Mouse (Mus musculus): ENCODE measurements around the gene Drc1.
A peak's percentile ranks its signal among the peaks of the same experiment; 100 is the strongest.

Gene Drc1

GRCm38 (mm10) chr5:30285944-30286799 is 5.0 kb downstream of the Drc1 start:
- DNase-seq (ENCODE audit: low read depth, low spot score): no peak

DNA sequence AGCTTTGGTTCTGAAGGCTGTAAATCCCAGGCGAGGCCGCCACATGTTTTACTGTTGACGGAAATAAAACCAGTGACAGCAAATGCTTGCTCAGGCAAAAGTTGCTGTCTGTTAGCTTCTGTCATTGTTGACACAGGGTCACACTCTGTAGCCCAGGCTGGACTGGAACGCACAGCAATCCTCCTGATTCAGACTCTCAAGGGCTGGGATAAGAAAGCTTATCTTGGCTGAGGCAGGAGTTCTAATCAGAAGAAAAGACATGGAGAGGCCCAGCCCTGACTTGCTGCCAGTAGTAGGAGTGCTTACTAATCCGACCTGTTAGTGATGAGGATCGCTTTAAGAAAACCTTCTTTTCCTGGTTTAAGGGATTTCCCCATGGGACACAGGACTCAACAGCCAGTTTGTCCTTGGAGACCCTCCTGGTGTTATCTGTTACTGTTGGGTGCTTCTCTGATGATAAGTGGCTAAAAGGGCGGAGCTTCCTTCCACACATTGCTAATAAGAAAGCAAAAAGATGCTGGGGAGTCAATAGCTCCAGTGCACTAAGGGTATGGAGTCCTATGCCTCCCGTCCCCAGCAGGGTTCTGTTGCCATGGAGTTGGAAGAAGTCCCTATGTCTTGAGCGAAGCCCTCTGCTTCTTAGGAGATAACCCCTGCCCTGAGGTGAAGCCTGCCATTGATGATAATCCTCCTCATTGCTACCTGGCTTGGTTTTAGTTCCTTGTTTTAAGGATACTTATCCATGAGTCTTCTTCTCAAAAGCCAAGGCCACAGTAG is 6.1 kb downstream of the Drc1 start:
- DNase-seq (ENCODE audit: low read depth, low spot score): no peak

GRCm38 (mm10) chr5:30340815-30341214 is 59.6 kb downstream of the Drc1 start:
- no peak for DNase-seq (ENCODE audit: low read depth, low spot score)

DNA sequence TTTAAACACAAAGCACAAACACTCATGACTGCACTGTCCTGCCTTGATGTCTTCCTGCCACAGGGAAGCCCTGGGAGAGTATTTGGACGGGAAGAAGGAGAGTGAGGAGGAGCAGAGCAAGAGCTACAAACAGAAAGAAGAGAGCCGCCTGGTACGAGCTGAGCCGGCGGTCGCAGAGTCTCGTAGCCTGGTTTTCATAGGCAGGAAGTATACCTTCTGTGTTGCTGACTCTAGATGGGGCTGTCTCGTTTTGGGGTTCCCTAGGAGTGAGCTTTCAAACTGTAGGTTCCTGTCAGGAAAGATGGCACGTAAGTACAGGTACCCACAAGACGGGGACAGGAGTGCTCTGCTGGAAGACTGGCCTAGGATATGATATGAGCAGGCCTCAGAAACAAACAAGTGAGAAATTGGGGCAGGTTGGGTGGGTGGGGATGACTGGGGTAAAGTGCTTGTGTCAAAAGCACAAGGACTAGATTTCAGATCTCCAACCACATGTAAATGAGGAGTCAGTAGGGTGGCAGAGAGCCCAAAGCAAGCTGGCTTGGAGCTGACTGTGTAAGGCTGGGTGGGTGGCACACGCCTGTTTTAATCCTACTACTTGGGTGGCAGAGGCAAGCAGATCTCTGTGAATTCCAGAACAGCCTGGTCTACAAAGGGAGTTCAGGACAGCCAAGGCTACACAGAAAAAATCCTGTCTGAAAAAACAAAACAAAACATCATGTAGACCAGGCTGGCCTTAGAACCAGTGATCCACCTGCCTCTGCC is 60.6 kb downstream of the Drc1 start:
- DNase-seq (ENCODE audit: low read depth, low spot score): no peak

DNA sequence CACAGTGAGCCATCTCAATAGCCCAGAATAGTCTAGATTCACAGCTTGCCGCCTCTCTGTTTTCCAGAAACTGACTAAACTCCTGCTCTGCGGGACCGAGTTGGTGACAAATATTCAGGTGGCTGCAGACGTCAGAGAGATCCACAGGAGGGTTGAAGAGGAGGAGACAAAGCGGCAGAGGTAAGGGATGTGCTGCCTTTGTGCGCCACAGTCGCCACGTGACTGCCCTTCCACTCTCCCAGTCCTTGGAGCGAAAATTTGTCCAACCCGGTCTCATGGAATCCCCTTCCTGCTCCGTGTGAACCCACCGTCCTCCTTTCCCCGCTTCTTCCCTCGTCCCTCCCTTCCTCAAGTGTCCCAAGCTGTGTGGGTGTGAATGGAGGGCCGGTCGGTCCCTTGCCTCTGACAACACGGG is 61.4 kb downstream of the Drc1 start:
- DNase-seq (ENCODE audit: low read depth, low spot score): no peak

GRCm38 (mm10) chr5:30343107-30343506 is 61.9 kb downstream of the Drc1 start:
- DNase-seq (ENCODE audit: low read depth, low spot score): peak; percentile 32

DNA sequence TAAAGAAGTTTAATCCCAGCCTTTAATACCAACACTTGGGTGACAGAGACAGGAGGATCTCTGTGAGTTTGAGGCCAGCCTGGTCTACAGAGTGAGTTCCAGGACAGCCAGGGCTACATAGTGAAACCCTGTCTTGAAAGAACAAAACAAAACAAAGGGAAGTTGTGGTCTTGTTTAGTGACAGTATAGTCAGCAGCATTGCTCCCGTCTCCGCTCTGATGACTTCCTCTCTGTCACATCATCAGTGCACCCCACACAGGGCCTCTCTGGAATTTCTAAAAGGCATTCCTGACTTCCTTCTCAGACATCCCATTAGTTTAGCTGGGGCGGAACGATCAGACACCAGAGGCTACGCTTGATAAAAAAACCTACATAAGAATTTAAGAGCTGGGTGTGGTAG is 62.7 kb downstream of the Drc1 start:
- DNase-seq (ENCODE audit: low read depth, low spot score): no peak

GRCm38 (mm10) chr5:30353605-30354004 is 72.4 kb downstream of the Drc1 start:
- no peak for DNase-seq (ENCODE audit: low read depth, low spot score)

- no peak for DNase-seq (ENCODE audit: low read depth, low spot score)
These were observed 73.9 kb downstream of the Drc1 start for GRCm38 (mm10) chr5:30355114-30355513.

DNA sequence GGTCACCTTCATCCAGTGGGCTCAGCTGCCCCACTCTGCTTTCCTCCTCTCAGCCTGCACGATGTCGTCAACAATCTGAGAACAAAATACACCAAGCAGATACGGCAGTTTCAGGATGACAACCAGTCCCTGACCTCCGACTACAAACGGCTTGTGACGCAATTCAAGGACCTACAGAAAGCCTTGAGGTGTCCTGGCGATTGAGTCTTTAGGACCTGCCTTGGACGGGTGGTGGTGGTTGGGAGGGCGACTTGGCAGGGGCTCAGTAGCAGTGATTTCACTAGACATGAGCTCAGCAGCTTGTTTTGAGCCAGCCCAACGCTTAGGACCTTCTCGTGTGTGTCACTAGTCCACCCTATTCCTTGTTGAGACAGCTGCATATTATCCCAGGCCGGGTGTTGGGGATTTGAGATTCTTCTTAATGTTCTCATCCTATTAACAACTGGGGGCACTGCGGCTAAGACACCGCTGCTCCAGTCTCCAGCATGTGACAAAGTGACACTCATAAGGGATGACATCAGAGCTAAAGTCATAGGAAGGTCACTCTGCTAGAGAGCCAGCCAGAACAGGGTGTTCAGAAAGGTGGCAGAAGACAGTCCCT is 74.5 kb downstream of the Drc1 start:
- DNase-seq (ENCODE audit: low read depth, low spot score): no peak

- DNase-seq (ENCODE audit: low read depth, low spot score): no peak
These were observed 75.5 kb downstream of the Drc1 start for GRCm38 (mm10) chr5:30356647-30357046.

- no peak for DNase-seq (ENCODE audit: low read depth, low spot score)
These were observed 77.4 kb downstream of the Drc1 start for GRCm38 (mm10) chr5:30358436-30359099.

- DNase-seq (ENCODE audit: low read depth, low spot score): no peak
These were observed 86.2 kb downstream of the Drc1 start for GRCm38 (mm10) chr5:30367405-30367804.

DNA sequence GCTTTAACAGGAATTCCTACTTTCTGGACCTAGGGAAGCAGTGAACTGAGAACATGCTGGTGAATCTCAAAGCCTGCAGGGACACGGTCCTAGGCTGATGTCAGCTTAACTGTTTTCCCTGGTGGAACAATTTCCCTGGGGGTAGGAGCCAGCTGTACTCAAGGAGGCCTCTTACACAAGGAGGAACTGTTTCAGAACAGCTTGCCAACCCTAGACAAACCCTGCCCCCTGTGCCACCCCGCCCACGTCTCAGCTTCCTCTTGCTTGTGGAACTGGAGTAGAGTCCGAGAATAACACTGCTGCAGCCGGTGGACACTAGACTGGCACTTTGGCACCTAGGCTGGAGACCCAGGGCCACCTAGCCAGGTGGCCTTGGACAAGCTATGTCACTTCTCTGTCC is 88.2 kb downstream of the Drc1 start:
- peak; percentile 46 for DNase-seq (ENCODE audit: low read depth, low spot score)

GRCm38 (mm10) chr5:30382876-30383275 is 101.7 kb downstream of the Drc1 start:
- no peak for DNase-seq (ENCODE audit: low read depth, low spot score)

DNA sequence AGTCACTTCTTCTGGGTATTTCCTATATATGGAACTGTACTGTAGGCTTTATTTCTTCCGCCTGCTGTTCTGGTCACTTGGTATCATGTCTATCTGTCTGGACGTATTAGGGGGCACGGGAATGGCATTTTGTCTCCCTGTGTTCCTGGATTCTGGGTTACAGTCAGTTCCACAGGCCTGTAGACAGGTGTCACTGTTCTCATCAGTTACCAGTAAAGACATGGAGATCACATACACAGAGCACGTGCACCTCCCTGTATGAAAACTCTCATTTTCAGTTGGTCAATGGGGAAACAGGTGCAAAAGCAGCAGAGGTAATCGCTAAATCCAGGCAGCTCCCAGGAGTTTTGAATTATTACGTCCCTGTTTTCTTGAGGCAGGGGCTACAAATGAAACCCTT is 106.5 kb downstream of the Drc1 start:
- no peak for DNase-seq (ENCODE audit: low read depth, low spot score)

DNA sequence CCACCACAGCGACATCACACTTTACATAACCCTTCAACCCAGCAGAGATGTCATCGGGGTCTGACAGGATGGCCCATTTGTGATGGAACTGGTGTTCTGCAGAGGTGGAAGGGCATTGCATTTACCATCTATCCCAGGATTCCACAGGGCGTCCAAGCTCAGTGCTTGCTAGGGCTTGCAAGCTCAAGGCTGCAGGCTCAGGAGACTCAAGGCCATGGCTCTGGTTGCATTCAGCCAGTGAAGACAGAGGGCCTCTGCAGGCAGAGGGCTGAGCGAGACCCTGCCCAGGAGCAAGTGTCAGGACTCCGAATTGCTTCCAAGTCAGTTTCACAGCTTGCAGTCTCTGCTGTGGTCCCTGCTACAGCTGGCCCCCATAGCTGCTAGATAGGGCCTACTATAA is 108.6 kb downstream of the Drc1 start:
- no peak for DNase-seq (ENCODE audit: low read depth, low spot score)

GRCm38 (mm10) chr5:30391473-30391872 is 110.3 kb downstream of the Drc1 start:
- peak; percentile 39 for DNase-seq (ENCODE audit: low read depth, low spot score)

GRCm38 (mm10) chr5:30400521-30400920 is 119.3 kb downstream of the Drc1 start:
- no peak for DNase-seq (ENCODE audit: low read depth, low spot score)

GRCm38 (mm10) chr5:30401165-30401564 is 120.0 kb downstream of the Drc1 start:
- no peak for DNase-seq (ENCODE audit: low read depth, low spot score)

DNA sequence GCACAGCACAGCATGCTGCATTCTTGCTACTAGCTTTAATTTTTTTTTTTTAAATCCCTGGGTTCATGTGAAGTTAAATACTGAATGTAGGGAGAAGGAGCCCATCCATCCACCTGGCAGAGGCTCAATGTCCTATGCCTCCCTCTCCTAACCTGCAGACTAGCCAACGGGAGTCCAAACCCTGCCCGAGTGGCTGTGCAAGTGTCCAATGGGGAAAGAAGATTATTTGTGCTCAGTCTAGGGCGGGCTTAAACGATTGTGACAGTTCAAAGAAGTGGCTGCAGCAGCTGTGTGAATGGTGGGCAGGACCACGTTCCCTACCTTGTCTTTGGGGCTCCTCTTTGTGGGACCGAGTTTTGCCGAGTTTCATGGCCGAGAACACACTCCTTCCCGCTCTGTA is 125.7 kb downstream of the Drc1 start:
- DNase-seq (ENCODE audit: low read depth, low spot score): no peak

Data from skeletal muscle tissue, adult 2 months (tissue).